Mouse (Mus musculus) adrenal gland, adult 10 weeks (tissue): ENCODE results near the gene Capzb. TPM values are rescaled to one million over a fixed set of nuclear protein-coding genes. Genes with fewer than 3 reads are reported as not detected.

Experiments used
- polyA plus RNA-seq: library from polyadenylated mRNA; stranded (reverse); fragments of 350-450 nt; fragmentation: Illumina TruSeq; extraction: RNeasy Lipid Tissue Mini Kit (QIAGEN cat#74804); gene quantifications from one replicate; pipeline ENCODE4 v1.2.3, GENCODE M21; 2014; ENCODE audit warnings: low read depth, low replicate concordance

The Capzb gene
- polyA plus RNA-seq = 66.3 TPM

DNA sequence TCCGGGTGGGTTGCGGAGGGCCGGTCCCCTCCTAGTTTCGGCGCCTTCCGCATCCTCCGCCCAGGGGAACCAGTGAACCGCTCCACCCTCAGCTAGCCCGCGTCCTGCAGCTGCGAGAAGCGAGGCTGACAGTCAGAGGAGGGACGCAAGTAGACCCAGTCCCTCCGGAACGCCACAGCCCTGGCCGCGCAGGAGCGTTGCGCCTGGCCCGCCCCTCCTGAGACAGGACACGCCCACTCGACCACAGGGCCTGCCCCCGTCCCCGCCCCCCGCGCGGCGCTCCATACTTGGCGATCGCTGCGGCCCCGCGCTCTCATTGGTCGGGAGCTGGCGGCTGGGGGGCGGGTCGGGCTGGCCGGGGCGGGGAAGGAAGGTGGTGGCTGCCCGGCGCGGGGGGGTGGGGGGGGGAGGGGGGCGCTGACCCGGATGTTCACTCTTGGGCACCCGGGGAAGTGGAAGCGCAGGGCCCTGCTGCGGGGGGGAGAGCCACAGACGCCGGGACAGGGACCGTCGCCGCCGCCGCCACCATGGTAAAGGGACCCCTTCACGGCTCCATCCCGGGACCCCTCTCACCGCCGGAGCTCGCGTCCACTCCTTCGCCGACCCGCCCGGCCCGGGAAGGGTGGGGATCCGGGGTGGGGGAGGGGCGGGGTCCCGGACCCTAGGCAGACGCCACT lies at the start of gene Capzb:
Gene Capzb, plus strand, starts transcription at position 401 of the 677 bp plus-strand sequence.

DNA sequence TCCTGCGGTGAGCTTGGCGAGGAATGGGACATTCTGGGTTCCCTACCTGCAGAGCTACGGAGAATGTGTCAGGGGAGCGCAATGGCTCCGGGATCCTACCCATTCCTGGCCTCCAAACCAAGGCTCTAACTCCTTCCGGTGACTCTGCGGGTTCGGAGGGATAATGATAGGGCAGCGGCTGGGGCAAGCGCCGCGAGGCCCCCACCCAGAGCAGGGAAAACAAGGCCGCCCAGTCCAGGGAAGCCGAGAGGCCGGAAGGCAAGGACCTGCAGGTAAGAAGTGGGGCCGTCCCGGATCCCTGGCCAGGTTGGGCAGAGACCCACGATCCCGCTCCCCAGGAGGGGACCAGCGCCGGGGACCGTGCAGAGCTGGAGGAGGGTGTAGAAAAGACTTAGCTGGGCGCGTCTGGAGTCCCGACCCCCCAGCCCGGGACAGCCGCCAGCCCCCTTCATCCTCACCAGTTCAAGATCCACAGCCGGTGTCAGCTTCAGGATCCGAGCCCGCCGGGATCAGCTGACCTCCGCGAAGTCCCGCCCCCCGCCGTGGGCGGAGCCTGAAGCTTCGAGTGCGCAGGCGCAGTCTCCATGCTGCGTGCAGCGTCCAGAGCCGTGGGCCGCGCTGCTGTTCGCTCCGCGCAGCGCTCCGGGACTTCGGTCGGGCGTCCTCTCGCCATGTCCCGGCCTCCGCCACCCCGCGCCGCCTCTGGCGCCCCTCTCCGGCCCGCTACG lies 117.6 kb downstream of the Capzb start, which contains the start of the genes Pqlc2 and Akr7a5:
Gene Pqlc2, minus strand, starts transcription at position 538 of the 728 bp plus-strand sequence.
Gene Akr7a5, plus strand, starts transcription at position 574 of the 728 bp plus-strand sequence.

Other genes starting within 250 kb of the Capzb start
- not detected for gene Rnf186, start 225.8 kb upstream of the Capzb start, polyA plus RNA-seq
- gene Tmco4, start 220.0 kb upstream of the Capzb start, polyA plus RNA-seq = 3.0 TPM
- not detected for gene Htr6, start 117.3 kb upstream of the Capzb start, polyA plus RNA-seq
- gene Nbl1, start 99.9 kb upstream of the Capzb start, polyA plus RNA-seq = 3.0 TPM
- gene Minos1, start 61.8 kb upstream of the Capzb start, polyA plus RNA-seq = 351 TPM
- 0.93 TPM for gene Pqlc2, start 117.8 kb downstream of the Capzb start, polyA plus RNA-seq
- gene Akr7a5, start 117.8 kb downstream of the Capzb start, polyA plus RNA-seq = 0.99 TPM
- gene Mrto4, start 159.7 kb downstream of the Capzb start, polyA plus RNA-seq = 17.3 TPM
- 7.9 TPM for gene Emc1, start 159.7 kb downstream of the Capzb start, polyA plus RNA-seq
- gene Ubr4, start 159.7 kb downstream of the Capzb start, polyA plus RNA-seq = 8.5 TPM